Mouse (Mus musculus) mesoderm, embryonic 11.5 days (tissue): ENCODE data around the gene Snw1.
A peak's percentile ranks its signal among the peaks of the same experiment; 100 is the strongest.
"Not testable (repeated sequence)": the region's sequence is repeated elsewhere in the genome, so short reads cannot be mapped to it uniquely, and the experiment has no call there.

ENCODE experiments used
- DNase-seq: peaks from one replicate; pipeline ENCODE4 v3.0.0-alpha.2; 2012; ENCODE audit warnings: low read depth, low spot score

Snw1 gene

DNA sequence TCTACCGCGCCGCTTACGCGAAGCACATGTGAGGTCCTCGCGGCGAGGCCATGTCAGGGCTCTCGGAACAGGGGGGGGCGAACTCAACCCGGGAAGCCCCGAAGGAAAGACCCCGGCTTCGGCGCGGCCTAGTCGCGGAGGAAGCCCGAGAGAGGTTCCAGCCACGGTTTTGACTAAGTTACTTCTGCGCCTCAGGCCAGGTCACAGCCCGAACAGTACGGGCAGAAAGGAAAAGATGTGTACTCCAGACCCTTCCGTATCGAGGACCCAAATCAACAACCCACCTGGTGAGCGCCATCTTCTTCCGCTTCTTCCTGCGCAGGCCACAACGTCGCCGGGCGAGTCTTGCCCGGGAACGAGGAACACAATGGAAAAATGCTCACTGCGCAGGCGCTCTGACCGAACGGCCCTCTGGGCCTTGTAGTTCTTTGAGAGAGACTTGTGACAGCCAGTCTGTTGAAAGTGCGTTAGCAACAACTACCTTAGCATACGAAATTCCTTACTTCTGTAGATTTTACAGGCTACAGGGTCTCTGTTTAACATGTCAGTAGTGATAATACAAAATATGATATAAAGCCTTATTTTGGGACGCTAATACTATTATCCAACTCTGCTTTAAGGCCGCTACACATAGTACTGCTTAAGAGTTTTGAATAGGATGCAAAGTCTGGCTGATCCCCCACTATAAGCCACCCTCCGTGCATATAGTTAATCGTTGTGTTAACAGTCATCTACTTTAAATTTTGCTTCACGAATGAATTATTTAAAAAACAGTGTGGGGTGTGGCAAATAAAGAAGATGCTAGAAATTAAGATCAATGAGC is at the start of gene Snw1:
Gene Snw1, minus strand, starts transcription at position 311 of the 823 bp plus-strand sequence.
- DNase-seq, result peak; percentile 97

DNA sequence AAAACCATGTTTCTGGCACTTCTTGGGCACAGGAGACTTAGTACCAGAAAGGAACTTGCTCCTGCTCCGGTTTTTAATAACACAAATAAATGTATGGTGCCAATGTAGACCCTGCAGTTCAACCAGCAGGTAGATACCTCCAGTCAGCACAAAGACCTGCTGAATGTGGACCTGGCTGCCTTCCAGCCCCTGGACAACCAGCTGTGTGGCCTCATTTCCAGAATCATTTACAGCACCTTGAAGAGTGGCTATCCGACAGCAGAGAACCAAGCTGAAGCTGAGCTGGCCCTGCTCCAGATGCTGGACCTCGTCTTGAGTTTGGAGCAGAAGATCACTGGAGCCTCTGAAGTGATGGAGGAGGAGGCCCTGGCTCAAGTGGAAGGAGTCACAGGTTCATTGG is 47.5 kb upstream of the Snw1 start:
- DNase-seq, result not testable (repeated sequence)

DNA sequence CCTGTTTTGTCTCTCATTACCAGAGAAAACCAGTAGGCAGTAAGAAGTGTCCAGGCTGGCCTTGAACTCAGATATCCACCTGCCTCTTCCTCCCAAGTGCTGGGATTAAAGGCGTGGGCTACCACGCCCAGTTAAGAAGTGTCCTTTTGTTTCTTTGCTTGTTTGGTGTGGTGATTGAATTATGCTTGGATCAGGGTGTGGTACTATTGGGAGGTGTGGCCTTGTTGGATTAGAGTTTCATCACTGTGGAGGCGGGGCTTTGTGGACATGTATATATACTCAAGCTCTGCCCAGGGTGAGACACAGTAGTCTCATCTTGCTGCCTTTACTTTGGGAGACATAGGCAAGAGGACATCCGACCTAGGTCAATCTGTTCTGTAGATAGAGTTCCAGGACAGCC is 41.9 kb upstream of the Snw1 start, which contains the start of gene Gm8300:
Gene Gm8300, plus strand, starts transcription at position 301 of the 400 bp plus-strand sequence.
- DNase-seq, result not testable (repeated sequence)

DNA sequence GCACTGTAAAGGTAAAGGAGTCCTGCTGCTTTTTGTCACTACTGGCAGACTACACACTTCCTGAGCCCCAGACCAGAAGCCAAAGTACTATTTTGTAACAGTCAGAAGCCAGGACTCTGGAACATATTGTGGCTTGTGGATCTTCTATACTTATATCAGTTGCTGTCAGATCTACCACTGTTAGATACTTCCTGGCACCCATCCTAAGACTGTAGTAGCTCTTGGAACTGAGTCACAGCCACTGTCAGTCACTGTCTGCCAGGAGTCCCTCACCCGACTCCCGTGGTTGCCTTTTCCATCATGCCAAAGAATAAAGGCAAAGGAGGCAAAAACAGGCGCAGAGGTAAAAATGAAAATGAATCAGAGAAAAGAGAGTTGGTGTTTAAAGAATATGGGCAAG is 22.3 kb upstream of the Snw1 start, which contains the start of gene Gm5788:
Gene Gm5788, plus strand, starts transcription at position 301 of the 400 bp plus-strand sequence.
- not testable (repeated sequence) for DNase-seq

DNA sequence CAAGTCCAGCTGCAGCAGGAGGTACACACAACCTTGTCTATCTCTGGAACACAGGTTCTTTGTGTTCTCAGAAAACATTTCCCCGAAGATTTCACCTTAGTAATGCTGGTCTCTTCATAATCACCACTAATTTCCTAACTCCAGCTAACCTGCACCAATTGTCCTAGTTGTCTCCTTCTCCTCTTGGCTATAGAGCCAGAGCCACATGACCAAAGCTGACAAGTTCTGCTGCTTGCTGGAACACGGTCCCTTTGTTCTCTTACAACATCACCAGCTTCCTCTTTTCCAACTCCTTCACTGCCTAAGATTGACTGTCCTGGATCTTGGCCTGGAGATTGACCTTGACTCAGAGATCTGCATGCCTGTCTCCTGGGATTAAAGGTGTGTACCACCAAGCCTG is 16.6 kb upstream of the Snw1 start:
- DNase-seq, result not testable (repeated sequence)

DNA sequence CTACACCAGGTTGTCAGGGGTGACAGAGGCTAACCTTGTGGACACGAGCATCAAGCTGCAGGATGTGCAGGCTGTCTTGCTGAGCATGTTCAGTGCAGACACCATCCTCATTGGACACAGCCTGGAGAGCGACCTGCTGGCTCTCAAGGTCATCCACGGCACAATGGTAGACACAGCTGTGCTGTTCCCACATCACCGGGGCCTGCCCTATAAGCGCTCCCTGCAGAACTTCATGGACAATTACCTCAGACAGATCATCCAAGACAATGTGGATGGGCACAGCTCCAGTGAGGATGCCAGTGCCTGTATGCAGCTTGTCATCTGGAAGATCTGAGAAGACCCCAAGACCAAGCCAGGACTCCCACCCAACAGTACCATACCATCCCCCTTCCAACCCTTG is 10.4 kb upstream of the Snw1 start:
- not testable (repeated sequence) for DNase-seq

DNA sequence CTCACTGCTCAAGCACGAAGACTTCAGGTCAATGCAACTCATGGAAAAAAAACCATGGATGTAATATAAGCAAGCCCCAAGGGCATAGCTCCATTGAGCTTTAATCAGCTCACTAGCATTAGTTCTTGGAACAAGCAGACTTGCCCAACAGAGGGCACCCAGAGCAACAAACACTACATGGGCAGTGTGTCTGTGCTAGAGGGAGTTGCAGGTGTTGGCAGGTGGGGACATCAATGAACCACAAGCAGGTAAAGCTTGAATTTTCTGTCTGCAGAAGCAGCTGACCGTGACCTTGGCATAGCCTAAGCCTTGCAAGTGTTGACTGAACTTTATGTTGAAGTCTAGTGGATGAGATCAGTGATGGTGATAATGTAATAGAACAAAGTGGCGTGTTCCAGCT is 2.7 kb upstream of the Snw1 start:
- no peak for DNase-seq

DNA sequence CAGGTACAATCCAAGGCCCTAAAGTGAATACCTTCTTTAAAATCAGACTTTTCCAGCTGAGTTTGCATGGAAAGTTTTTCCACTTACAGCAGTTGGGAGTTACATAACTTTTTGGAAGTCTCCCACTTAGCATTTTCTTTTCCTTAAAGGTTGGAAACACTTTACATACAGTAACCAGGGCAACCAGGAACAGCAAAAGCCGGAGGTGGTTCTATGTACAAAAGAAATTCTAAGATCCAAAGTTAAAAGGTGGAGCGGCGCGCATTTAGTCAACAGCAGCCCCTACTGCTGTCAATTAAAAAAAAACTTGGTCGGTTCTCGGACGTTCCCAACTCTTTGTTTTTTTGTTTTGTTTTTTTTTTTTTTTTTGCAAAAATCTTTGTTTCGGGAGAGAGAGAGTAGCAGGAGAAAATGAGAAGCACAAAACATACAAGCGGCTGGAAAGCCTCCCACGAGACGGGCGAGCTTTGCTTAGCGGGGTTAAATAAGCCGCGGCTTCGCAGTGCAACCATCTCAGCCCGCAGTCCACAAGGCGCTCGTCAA is 582 bp downstream of the Snw1 start:
- peak; percentile 18 for DNase-seq

DNA sequence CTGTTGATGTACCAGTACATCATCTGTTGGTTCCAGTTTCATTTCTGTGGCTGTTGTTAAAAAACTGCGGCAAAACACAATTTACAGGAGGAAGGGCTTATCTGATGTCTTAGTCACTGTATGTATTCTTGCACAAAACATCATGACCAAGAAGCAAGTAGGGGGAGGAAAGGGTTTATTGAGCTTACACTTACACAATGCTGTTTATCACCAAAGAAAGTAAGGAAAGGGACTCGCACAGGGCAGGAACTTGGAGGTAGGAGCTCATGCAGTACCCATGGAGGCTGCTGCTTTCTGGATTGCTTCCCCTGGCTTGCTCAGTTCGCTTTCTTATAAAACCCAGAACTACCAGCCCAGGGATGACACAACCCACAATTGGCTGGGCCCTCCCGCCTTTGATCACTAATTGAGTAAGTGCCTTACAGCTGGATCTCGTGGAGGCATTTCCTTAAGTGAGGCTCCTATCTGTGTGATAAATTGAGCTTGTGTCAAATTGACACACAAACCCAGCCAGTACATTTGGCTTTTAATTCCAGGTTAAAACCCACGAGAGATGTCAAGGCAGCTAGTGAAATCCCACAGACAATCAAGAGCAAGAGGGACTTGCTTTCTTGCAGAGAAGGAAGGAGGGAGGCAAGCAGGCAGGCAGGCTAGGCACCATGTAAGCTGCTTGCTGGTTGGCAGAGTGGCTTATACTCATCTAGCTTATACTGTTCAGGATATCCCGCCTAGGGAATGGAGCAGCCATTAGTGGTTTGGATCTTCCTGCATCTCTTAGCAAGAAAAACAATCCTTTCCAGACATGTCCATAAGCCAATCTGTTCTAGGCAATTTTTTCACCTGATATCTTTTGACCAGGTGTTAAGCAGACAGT is 1.6 kb downstream of the Snw1 start:
- no peak for DNase-seq

DNA sequence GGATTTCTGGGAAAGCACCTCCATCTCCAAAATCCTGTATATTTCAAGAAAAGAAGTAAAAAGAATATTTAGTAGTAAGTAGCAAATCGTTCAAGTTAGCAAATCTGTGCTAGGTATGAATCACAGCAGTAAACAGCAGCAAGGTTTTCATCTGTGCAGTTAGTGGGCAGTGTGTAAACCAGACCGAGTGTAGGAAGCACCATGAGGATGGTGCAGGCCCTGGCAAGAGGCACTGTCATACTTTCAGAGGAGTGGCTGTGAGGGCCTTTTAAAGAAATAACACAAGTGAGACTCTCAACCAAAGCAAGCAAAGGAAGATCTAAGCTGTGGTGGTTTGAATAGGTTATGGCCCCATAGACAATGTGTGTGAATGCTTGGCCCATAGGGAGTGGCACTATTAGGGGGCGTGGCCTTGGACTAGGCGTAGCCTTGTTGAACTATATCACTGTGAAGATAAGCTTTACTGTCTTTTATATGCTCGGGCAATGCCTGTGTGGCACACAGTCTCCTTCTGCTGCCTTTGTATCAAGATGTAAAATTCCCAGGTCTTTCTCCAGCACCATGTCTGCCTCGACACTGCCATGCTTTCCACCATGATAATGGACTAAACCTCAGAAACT is 7.3 kb downstream of the Snw1 start:
- no peak for DNase-seq

DNA sequence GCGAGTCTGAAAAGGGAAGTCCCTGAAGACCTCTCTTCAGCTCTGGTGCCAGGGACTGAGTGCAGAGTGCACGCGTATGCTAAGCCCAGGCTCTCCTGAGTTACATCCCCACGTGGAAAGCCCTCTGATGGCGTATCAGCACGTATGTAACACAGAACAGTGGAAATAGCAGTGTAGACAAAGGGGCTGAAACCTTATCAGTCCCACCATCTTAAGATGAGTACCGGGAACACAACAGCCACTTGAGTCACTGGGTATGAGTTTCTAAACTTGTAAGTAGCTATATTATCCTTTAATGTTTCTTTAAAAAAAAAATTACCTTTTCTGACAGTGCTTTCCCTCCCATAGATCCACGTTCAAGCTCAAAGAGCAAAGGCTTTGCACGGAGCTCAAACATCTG is 22.6 kb downstream of the Snw1 start:
- DNase-seq, result no peak

DNA sequence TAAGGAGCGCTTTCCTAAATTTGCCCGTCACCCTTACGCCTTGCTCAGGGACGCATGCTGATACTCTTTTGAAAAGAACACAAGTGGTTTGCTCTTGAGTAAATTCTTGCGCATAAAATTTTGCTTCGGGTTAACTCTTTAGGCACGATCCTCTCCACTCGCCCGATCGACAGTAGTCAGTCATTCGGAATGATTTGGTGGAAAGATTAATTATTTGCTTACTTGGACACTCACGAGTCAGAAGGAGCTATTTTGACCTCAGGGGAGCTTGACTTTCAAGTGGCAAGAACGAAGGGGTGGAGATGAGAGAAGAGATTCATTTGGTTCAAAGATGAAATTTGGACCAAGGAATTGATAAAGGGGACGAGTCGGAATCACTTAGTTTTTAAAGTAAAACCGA is 27.9 kb downstream of the Snw1 start:
- no peak for DNase-seq

DNA sequence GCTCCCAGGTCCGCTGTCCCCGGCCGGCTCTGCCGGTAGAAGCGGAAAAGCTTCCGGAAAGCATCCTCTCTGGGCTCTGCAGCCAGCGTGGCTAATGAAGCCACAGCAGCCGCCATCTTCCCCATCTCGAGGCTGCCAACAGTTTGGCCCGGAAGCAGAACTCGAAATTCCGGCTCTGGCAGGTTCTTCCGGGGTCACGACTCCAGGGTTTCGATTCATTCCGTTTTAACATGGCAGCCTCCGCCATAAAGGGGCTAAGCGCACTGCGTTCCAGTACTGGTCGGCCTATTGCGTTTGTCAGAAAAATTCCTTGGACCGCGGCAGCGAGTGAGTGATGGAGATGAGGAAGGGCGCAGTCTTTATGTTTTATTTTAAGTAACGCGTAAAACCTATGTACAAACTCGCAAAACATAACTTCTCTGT is 28.4 kb downstream of the Snw1 start, which contains the start of the genes Slirp and Alkbh1:
Gene Slirp, plus strand, starts transcription at position 197 of the 423 bp plus-strand sequence.
Gene Alkbh1, minus strand, starts transcription at position 318 of the 423 bp plus-strand sequence.
- peak; percentile 95 for DNase-seq

DNA sequence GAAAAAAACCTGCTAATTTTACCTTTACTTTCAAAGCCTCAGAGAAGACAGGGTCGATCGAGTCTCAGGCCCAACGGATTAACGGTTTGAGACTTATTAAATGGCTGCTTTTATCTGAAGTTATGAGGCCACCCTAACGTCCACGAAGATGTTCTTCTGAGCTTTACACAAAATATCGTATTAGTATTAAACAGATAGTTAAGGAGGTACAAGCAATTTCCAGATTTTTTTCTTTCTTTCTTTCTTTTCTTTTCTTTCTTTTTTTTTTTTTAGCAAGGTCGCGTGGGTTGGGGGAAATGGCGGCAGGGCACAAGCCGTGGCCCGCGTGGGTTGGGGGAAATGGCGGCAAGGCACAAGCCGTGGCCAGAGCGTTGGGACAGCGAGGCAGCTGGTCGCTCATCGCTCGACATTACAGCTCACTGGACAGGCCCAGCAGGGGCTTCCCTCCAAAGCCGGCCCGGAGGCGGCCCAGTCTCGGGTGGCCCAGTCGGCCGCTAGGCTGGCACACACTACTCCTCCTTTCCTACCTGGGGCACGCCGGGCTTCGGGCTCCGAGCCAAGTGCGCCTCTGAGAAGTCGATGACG is 28.9 kb downstream of the Snw1 start:
- no peak for DNase-seq

DNA sequence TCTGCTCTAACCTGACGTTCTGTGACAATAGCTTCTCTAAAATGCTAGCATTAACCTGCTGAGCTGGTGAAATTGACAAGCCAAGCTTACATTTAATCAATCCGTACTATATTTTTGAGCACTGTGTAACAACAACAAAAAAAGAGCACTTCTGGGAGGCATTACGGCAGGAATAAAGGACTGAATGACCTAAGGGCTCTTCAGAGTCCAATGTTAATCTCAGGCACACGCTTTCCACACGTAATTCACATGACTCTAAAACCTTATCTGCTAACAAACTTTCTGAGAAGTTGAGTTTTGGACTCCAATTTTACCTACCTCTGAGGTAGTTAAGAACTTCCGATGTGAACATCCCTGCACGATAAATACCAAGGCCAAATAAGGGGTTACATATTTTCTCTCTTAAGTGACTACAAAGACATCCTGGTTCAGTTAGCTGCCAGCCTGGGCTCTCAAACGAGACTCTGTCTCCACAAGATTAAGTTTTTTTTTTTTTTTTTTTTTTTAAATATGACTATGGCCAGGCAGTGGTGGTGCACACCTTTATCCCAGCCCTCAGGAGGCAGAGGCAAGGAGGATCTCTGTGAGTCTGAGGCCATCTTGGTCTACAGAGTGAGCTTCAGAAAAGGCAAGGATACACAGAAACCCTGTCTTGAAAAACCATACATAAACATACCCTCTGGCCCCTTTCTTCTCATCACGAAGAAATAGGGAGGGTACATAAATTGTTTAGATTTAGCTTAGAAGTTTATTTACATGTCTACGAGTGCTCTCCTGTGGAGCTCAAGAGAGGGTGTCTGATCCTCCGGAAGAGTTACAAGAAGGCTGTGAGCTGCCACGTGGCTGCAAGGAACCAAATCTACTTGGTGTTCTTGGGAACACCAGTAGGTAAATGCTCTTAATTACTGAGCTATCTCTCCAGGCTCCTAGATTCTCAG is 29.6 kb downstream of the Snw1 start:
- DNase-seq, result peak; percentile 41

DNA sequence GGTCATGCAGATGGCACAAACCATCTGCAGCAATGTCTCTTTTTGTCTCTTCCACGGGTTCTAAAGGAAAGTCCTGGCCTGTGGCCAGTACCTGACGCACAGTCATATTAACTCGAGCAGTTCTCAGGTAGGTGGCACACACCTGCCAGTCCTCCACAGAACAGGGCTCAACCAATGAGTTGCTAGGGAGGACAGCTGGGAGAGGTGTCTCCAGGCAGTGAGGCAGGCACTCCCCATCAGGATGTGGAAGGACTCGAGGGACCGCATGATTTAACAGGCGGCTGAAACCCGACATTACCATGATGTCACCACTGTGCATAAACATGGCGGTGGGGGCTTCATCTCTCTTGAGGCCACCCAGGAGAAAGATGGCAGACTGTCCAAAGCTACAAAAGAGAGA is 43.2 kb downstream of the Snw1 start:
- DNase-seq, result no peak

DNA sequence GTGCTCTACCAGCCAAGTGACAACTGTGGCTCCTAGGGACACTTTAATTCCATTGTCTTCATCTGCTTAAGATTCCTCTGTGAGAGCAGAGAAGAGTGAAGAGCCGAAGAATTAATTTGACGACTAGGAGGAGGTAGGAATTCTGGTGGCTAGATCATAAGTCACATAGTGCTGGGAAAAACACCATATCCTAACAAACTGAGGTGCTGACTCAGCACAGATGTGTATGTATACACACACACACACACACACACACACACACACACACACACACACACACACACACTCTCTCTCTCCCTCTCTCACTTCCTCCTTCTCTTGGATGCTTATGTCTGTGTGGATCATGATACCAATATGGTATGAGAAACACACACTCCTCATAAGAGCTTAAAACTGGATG is 43.8 kb downstream of the Snw1 start:
- no peak for DNase-seq

DNA sequence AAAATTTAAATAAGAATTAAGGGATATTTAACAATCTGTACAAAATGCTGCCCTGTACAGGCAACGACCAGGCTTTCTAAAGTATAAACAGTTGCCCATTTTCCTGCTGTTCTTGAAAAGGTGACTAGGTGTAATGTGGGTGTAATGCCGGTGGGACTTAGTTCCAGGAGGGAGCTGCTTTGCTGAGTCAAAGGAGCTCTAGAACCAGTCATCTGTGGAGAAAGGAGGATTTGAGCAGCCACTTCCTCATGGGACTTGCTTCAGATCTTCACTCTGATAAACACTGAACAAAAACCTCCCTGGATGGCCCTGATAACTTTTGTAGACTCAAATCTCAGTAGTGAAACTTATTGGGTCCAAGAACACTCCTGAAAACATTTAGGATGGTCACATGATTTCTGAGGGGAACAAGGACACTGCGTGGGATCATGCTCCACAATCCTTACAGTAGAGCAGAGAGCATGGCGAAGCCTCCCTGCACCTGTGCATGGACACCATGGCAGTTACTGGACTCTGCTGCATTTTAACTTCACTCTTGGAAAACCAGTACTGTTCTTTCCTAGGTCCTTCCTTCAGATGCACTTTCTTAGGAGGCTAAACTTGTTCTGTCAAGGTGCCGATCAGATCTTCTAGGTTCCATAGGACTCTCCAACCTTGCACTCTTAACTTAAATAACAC is 45.6 kb downstream of the Snw1 start:
- DNase-seq, result no peak

DNA sequence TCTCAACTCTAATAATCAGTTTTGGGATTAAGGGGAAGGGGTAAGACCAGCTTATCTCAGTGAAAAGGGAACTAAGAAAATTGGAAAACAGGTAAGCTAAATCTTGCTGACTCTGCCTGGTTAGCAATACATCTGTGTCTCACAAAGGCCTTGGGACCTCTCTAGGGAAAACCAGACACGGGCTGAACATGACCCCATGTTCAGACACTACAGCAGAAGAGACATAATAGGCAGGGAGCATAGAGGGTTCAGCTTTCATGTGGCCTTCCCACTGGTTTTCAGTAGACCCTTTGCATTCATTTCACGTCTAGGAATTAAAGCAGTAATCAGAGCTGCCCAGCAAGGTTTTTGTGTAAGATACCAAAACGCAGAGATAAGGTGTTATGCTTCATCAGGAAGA is 47.6 kb downstream of the Snw1 start:
- no peak for DNase-seq
